Mouse (Mus musculus) layer of hippocampus, adult 9-10 months (tissue): ENCODE measurements around the gene Ero1lb.
"Not testable (repeated sequence)": the region's sequence is repeated elsewhere in the genome, so short reads cannot be mapped to it uniquely, and the experiment has no call there.

Experiments
- DNase-seq: peaks from one replicate; pipeline ENCODE4 v3.0.0; 2022; ENCODE audit warnings: low spot score

Gene Ero1lb

DNA sequence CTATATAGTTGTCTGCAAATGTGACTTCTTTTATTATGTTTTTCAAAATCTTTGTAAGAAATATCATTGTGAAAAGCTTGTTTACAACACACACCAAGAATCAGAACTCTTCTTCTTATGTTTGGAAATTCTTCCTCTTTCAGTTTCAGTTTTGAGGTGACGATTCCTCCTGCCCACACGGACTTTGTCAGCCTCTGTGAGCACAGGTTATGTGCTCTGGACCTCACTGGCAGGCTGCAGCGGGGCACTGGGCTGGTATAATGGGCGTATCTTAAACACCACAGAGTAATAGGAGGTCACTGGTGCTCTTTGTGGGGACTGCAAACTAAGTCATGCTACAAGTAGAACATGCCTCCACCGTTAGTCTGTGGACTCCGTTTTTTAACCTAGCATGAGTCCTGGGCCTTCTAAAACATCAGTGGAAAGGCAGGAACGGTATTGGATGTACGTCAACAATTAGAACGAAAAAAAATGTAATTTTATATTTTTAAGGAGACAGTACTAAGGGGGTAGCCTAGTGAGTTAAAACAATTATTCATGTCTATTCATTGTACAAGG, 9.4 kb downstream of the Ero1lb start:
- no peak for DNase-seq

- DNase-seq = no peak
These were observed 12.5 kb downstream of the Ero1lb start for GRCm38 (mm10) chr13:12578145-12578544.

GRCm38 (mm10) chr13:12589003-12589402, 23.3 kb downstream of the Ero1lb start:
- DNase-seq = peak; percentile 24

- DNase-seq = not testable (repeated sequence)
These were observed 31.4 kb downstream of the Ero1lb start for GRCm38 (mm10) chr13:12597075-12597474.

DNA sequence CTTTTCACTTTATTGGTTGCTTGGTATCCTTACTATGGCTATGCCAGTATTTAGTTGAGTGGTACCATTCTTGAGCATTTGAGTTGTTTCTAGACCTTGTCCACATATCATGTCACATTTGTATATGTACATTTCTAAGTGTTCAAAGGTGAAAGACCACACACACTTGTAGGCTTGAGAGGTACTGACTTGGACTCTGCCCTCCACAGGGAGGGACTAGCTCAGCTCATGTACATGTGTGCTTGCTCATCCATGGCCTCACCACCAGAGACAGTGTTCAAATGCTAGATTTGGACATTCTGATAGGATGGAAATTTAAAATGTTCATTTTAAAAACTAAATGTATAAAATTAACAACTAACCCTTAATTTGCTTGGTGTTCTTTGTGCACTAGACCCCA, 44.5 kb downstream of the Ero1lb start:
- not testable (repeated sequence) for DNase-seq

DNA sequence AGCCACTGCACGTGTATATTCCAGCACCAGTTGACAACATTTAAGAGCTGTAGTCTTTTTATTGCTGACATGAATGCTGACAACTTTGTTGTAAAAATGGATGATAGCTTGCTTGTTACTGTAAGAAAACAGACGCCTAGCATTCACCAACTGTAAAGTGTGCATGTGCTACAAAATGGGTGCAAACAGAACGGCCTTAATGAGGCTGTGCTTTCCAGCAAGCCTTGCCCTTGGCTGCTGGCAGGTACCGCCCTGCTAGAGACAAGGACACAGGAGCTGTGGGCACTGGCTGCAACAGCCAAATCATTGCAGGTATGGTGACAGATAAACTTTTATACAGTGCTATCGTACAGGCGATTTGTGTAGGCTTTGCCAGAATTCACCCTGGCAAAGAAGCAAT, 48.4 kb downstream of the Ero1lb start:
- not testable (repeated sequence) for DNase-seq

- DNase-seq = not testable (repeated sequence)
These were observed 48.9 kb downstream of the Ero1lb start for GRCm38 (mm10) chr13:12614591-12614990.

DNA sequence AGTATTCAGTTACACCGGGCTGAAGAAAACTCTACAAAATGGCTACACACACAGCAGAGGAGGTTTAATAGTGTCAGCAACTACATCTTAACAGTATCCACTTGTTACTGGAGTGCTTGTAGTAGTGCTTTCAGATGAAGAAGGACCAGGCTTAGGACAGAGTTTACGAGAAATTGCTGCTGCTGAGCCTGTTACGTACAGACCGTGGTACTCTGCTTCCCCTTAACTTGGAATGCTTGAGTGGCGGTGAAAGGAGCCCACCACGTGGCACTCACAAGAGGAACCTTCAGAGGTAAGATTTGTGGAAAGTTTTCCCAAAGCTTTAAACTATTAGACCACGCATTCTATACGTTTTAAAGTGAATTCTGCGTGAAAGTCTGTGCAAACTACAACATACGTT, 49.3 kb downstream of the Ero1lb start:
- DNase-seq = not testable (repeated sequence)

- DNase-seq = not testable (repeated sequence)
These were observed 50.8 kb downstream of the Ero1lb start for GRCm38 (mm10) chr13:12616489-12616888.

DNA sequence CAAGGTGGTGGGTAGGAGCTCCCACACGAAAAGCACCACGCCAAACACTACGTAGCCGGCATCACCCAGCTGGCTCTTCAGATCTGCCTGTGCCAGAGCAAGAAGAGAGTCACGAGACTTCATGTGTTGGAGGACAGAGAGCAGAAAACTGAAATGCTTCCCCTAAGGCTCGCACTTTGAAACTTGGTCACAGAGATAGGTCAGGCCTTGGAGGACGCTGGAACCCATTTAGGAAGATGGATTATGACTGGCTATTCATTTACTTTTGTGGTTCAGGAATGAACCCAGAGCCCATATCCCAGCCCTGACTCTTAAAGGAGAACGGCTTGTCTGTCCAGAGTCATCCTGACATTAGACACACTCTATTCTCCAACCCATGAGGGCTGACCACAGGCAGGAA, 54.1 kb downstream of the Ero1lb start:
- DNase-seq = not testable (repeated sequence)

GRCm38 (mm10) chr13:12626061-12626460, 60.4 kb downstream of the Ero1lb start:
- not testable (repeated sequence) for DNase-seq

DNA sequence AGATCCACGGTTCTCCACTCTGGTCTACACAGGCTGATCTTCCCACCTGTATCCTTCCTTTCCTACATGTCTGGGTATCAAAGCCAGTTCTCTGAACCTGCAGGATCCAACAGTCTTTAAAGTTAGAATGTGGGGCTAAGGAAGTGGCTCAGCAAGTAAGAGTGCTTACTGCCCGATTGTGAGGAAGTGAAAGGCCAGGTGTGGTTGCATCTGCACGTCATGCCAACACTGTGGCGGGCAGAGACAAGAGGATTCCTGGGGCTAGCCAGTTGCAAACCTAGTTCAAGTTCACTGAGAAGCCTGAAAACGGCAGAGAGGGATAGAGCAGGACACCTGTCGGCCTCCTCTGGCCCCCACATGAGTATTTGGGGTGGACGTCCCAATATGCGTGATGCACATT, 62.1 kb downstream of the Ero1lb start:
- not testable (repeated sequence) for DNase-seq

GRCm38 (mm10) chr13:12628181-12628580, 62.5 kb downstream of the Ero1lb start:
- DNase-seq = not testable (repeated sequence)

DNA sequence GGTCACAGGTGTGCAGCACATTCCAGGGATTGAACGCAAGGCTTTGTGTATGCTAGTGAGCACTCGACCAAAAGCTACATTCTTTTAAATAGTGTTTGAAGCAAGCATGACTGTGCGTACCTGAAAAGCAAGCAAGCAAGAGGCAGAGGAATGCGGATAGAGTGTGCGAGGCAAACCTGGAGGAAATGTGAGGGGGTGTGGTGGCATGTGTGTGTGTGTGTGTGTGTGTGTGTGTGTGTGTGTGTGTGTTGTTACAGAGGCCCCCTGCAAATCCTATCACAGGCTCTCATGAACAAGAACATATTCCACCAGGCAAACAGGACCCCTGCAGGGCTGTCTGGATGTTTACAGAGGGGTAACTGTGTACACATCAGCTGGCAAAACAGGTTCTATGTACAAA, 64.6 kb downstream of the Ero1lb start:
- not testable (repeated sequence) for DNase-seq

DNA sequence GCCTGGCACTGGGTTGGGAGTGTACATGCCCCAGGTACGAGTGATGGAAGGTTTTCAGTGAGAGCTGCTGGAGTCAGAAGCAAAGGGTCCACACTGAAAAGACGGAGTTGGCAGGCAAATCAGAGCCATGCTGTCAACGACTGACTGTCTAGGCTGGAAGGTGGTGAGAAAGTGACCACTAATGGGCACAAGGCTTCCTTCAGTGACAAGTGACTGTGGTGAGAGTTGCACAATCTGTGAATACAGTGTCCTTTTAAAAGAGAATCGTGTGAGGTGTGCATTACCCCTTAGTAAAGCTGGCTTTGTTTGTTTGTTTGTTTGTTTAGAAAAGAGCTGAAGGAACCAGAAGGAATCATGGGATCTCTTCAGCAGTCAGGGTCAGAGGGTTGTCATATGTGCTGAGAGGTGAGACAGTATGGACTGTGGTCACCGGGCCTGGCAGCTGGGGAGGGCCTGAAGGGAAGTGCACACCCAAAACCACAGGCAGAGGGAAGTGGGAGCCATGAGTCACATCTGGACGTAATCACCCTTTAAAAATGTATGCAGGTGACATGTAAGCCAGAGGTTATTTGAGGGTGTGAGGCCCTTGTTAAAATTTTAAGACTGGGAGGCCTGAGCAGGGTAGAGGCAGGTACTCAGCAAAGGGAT, 69.4 kb downstream of the Ero1lb start:
- not testable (repeated sequence) for DNase-seq

GRCm38 (mm10) chr13:12642795-12643194, 77.1 kb downstream of the Ero1lb start:
- not testable (repeated sequence) for DNase-seq

DNA sequence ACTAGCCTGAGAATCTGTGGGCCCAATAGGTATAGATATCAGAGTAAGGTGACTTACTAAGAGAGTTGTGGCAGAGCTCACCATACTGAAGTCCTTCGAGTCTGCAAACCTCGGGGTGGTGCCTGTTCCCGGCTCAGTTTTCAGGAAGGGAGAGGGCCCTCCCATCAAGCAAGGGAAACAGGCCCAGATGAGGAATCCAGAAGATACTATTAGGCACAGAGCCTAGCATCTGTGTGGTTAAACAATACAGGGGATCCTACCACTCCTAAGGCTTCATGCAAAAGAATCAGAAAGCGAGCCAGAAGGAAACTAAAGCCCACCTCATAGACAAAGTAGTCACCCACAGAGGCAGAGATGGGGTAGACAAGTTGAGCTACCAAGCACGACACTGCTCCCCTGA, 81.0 kb downstream of the Ero1lb start:
- not testable (repeated sequence) for DNase-seq

GRCm38 (mm10) chr13:12650020-12650876, 84.6 kb downstream of the Ero1lb start:
- DNase-seq = not testable (repeated sequence)

GRCm38 (mm10) chr13:12650877-12651176, 85.2 kb downstream of the Ero1lb start:
- DNase-seq = peak; percentile 27
